Mouse (Mus musculus) cerebral cortex, adult 2 months (tissue): Measurements from ENCODE around the gene Gpr3.

Source experiments
- WGBS: fragments of 180-500 bp; shearing (Covaris S2); methylation state at CpG from one replicate; pipeline ENCODE4 v1.1.7; 2018; 5-methylcytosine and 5-hydroxymethylcytosine counted together

The Gpr3 gene

DNA sequence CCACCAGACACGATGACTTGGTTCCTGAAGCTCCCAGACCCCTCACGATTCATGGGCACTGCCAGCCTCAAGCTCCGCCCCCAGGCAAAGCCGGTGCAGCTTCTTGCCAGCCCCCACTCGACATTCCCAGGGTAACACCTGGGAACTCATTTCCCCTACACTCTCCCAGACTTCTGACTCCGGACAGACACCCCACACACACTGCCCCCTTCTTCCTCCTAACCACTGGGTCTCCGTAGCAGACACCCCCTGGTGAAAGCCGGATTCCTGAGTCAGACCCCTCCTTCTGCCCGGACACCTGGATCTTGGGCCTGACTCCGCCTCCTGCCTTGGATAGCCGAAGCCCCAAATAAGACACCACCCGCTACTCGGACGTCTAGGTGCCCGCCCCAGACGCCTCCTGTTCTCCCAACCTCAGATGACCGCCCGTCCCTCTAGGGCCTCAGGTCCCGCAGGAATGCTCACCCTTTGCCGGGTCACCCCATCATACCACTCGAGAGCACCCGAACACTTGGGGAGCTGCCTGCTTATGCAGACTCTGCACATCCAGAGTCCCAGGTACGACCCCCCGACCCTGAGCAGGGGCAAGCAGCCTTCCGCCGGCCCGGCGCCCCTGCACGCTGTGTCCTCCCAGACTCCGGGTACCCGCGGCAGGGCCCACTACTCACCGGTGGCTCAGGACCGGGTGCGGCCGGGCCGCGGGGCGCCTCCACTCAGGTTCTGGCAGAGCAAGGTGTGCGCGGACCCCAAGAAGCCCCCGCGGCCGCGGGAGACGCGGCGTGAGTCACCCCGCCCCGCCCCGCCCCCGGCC, at the start of gene Gpr3, which contains the start of gene Cd164l2:
Gene Gpr3, minus strand, starts transcription at position 786 of the 811 bp plus-strand sequence.
Gene Cd164l2, plus strand, starts transcription at position 381 of the 811 bp plus-strand sequence.
- WGBS: 2% methylated on average over 52 of the region's 52 CpGs

DNA sequence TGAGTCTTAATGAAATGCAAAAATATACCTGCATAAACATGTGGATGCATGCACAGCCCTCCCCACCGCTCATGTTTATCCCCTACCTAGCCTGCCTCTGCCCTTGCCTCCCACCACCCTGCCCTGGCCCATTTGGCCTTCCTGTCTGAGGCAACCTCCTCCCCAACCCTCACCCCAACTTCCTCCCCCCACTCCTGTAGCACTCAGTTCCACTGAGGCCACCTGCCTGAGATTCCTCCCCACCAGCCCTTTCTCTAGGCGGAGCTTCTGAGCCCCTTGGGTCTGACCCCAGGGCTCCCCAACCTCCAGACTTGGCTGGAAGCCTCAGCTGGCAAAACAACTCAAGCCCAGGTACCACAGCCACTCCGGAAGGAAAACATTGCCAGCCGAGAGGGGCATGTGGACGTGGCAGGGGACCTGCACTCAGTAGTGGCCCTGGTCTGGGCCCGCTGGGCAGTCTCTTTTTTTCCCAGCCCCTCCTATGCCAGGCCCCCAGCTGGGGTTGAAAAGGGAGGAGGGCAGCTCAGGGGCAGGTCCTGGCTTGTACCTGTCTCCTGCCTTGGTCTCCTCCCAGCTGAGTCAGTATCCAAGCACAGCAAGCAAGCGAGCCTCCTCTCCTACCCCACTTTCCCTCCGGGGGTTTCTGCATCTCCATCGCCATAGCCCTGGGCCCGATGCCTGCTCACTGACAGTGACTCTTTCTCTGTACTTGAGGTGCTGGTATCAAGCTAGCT, 49.5 kb upstream of the Gpr3 start:
- WGBS: 69% methylated on average over 10 of the region's 10 CpGs

DNA sequence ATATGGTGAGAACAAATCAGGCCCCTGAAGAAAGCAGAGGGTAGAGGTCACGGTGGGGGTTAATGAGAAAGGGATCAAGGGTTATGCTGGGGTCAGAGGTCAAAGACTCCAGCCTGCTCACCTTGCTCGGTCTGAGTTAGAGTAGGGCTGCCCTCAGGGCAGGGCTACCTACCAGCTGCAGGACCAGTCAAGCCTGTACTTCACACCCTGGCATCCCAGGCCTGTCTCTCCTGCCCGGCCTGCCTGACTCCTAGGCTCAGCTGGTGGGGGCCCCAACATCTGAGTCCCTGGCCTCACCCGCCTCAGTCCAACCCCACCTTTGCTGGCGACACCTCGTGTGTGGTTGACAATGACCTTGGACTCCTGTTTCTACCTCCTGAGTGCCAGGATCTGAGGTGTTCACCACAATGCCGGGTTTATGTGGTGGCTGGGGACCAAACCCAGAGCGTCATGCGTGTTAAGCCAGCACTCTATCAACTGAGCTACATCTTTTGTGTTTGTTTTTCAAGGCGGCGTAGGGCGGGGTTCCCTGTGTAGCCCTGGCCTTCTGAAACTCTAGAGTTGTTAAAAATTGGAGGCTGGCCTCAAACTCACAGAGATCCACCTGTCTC, 45.6 kb upstream of the Gpr3 start:
- 90% methylated on average over 12 of the region's 12 CpGs for WGBS

DNA sequence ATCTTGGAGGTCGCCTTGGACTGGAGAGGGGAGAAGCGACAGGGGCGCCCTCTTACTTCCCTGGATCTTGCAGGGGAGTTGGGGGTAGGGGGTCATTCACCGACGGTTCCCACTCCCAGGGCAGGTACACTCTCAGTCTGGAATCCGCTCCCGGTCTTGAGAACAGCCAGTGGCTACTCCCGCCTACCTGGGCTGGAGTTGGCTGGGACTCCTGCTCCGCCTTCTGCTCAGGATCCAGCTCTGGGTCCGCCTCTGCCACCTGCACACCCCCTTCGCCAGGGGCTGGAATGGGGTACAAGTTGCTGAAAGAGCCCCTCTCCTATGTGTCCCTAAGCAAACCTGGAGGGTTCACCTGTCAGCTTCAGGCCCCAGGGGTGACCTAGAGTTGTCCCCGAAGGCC, 44.9 kb upstream of the Gpr3 start:
- 54% methylated on average over 12 of the region's 12 CpGs for WGBS

DNA sequence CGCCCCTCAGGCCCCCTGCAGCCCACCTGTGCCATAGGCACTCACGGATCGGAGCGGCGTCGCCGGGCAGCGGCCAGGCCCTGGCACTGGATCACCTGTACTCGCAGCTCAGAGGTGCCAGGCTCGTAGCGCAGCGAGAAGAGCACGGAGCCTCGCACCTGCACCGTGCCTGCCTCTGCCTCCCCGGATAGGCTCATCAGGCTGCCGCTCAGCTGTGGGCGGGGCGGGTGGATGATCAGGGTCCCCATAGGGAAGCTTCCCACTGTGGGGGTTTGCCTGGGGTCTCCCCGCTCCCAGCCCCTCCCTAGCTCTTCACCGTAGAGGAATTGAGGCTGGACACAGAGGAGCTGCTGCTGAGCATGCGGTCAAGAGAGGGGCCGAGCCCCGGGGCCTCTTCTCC, 44.5 kb upstream of the Gpr3 start:
- 27% methylated on average over 24 of the region's 24 CpGs for WGBS

DNA sequence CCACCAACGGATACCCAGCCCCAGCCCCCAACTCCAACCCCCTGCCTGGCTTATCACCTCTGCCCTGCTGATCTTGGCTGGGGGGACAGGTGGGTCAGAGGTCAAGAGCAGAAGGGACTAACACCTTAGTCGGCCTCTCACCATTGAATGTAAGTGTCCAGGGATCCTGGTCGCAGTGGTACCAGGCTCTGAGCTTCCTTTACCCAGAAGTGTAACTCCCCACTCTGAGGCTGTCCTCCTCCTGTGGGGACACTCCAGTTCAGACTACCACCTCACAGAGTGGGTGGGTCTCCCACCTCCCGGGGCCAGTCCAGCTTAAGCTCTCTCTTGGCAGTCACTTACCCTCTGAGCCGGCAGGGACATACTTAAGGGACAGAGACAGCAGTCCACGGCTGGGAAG, 43.1 kb upstream of the Gpr3 start:
- WGBS: 74% methylated on average over 6 of the region's 6 CpGs

DNA sequence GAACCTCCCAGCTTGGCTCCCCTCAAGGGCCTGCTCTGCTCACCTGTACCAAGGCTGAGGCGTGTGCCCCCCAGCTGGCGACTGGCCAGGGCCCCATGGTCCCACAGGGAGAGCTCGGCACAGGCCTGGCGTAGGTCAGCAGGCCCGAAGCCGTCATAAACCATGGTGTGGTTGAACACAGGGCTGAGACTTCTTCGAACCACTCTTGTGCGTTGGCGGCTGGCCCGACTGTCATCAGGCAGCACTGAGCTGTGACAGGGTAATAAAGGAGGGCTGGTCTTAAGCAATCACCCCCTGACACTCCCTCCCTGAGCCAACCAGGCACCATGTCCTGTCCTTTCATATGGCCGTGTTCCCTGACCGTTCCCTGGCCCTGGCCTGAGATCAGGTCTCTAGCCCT, 41.1 kb upstream of the Gpr3 start:
- 88% methylated on average over 12 of the region's 12 CpGs for WGBS

DNA sequence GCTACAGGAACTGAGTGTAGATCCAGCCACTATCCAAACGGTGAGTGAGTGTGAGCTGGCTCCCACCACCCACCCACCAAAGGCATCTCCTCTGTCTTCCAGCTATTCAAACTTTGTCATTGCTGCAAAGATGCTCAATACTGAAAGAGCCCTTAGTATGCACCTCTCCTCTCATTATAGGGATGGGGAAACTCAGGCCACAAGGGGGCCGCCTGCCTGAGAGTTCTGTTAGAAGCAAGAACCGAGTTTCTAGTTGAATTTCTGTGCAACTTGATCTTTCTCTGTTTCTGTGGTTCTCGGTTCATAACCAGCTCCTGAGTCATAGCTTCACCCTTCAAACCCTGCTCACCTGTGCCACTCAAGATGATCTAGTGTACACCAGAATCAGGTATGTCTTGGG, 39.8 kb upstream of the Gpr3 start:
- 54% methylated on average over 4 of the region's 4 CpGs for WGBS

DNA sequence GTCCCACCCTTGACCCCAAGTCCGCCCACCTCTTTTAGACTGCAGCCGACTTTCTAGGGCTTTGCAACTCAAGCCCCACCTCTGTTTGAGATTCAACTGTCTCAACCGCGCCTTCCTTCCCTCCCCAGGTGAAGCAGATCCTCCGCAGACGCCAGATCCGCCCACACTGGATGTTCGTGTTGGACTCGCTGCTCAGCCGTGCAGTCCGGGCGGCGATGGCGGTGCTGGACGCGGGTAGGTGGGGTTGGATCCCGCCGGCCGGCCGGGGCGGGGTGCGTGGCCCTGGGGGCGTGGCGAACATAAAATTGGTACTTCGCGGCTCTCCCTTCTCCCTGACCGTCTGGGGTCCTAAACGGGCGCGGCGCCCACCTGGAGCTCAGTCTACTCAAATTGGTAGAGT, 38.9 kb upstream of the Gpr3 start:
- WGBS: 15% methylated on average over 31 of the region's 31 CpGs

DNA sequence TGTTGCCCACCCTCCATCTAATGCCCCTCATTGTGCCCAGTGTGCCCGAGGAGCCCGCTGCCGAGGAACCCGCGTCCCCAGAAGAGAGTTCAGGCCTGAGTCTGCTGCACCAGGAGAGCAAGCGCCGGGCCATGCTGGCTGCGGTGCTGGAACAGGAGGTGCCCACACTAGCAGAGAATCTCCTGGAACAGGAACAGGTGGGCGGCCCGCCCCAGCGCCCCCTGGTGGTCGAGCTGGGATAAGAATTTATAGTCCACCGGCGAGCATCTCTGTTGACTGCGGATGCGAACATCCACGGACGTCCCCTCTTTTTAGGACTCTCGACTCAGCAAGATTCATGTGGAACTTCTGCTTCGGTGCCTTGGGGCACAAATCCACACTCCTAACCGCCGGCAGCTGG, 38.3 kb upstream of the Gpr3 start:
- WGBS: 5% methylated on average over 22 of the region's 22 CpGs

DNA sequence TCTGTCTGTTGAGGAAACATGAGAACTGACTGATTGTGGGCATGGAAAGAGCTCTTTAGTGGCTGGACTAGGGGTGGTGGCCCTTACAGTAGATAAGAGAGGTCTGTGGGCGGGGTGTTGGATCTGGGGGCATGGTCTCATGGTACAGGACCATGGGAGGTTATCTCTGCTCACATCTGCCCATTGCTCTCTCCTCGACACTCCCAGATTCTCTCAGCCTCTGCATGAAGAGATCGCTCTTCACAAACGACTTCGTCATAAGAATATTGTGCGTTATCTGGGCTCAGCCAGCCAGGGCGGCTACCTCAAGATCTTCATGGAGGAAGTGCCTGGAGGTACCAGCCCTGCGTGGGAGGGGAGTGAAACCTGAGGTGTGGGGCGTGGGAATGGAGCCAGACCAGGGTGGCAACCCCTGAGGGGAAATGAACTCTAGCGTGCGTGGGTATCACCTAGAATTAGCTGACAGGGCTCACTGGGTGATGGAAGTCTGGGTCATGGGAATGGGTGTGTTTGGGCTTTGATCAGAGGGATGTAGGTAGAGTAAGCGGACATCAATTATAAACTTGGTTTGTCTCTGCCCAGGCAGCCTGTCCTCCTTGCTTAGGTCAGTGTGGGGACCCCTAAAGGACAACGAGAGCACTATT, 35.6 kb upstream of the Gpr3 start:
- WGBS: 78% methylated on average over 13 of the region's 13 CpGs

DNA sequence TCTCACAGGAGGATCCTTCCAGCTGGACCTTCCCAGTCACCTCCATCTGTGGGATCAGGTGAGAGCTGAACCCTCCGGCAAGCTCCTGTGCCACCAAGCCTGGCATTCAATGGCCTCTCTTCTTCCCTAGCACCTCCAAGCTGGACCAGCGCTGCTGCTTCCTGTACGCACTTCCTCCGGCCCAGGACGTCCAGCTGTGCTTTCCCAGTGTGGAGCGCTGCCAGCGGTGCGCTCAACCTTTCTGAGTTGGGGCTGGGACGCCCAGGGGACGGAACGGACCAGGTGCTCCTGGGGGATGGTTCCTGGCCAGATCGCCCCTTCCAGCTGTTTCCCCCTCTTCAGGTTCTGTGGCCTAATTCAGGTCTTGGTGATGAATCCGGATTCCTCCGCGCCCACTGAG, 34.7 kb upstream of the Gpr3 start:
- WGBS: 48% methylated on average over 15 of the region's 15 CpGs

DNA sequence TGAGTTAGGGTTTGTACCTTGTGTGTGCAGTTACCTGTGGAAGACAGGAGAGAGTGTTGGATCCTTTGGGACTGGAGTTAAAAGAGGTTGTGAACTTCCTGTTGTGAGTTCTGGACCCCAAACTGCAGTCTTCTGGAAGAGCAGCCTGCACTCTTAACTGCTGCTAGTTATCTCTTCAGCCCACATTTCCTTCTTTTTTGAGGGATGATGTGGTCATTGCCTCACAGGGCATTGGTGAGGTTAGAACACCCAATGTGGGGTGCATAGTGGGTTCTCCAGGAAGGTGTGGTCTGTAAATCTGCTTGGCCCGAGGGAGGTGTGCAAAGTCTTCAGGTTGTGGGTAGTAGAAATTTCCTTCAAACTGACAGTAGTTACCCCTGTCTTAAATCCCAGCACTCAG, 32.0 kb upstream of the Gpr3 start:
- 89% methylated on average over 1 of the region's 1 CpGs for WGBS

DNA sequence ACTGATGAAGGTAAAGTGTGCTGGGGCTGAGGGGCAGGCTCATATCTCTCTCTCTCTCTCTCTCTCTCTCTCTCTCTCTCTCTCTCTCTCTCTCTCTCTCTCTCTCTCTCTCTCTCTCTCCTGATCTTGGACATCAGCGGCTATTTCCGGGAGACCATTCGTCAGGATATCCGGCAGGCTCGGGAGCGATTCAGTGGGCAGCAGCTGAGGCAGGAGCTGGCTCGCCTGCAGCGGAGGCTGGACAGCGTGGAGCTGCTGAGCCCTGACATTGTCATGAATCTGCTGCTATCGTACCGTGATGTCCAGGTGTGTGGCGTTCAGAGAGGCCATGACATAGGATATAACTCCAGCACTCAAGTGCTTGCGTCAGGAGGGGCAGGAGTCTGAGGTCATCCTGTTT, 31.2 kb upstream of the Gpr3 start:
- 69% methylated on average over 13 of the region's 13 CpGs for WGBS

DNA sequence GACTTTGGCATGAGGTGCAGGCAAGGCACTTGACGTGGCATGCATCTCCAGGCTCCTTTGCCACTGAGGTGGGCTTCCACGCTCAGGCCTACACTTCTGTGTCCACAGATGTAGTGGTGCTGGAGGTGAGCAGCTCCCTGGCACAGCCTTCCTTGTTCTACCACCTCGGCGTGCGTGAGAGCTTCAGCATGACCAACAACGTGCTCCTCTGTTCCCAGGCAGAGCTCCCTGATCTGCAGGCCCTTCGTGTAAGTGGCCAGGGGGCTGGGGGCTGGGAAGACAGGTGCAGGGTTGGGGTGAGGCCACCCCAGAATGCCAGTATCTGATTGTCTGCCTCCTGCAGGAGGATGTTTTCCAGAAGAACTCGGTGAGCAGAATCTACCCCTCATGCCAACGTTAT, 30.4 kb upstream of the Gpr3 start:
- 78% methylated on average over 9 of the region's 9 CpGs for WGBS

DNA sequence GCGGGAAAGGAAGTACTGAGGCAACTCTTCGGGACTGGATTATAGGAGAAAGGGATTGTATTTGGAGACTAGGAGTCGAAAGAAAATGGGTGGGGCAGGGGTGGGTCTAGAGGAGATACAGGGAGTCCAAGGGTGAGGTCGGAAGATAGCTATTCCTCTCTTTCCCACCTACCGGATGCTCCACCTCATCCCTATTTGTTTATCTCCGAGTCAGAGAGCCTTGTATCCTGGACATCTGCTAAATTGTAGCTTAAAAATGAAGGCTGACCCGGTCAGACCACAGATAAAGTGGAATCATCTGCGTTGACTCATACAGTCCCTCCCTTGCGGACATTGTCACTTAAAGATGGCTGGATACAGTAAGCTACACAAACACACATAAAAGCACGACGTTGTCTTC, 29.6 kb upstream of the Gpr3 start:
- WGBS: 38% methylated on average over 11 of the region's 11 CpGs

DNA sequence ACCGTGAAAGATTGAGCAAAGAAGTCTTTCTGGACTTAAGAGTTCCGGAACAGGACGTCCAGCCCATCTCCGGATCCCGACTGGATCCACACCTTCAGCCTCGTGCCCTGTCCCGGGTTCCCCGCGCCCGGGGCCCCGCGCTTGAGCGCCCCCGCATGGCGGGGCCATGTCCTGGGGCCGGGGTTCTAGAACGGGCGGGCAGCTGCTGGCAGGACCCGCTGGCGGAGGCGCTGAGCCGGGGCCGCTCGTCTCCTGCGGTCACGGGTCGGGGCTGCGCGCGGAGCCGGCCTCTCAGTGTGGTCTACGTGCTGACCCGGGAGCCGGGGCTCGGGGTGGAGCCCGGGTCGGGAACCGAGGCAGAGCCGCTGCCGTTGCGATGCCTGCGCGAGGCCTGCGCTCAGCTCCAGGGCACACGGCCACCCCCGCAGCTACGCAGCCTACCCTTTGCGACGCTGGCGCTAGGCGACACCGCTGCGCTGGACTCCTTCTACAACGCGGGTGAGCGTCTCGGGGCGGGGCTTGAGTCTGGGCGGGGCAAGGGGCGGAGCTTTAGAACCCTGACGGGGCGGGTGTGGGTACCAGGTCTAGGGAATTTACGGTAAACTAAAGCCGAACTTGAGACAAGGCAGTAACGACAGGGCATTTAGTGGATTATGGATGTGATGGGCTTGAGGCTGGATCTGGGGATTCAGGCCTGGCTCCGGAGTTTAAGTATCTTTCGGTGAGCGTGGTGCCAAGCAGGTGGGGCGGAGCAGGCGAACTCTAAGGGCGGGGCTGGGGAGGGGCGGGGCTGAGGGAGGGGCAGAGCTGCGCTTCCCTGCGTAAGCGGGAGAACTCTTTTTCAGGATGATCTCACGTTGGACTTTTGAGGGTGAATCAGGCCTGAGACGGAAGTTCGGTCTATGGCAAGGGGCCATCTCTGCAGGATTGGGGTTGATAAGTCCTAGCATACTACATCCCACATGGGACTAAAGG, 28.9 kb upstream of the Gpr3 start:
- WGBS: 1% methylated on average over 78 of the region's 78 CpGs

DNA sequence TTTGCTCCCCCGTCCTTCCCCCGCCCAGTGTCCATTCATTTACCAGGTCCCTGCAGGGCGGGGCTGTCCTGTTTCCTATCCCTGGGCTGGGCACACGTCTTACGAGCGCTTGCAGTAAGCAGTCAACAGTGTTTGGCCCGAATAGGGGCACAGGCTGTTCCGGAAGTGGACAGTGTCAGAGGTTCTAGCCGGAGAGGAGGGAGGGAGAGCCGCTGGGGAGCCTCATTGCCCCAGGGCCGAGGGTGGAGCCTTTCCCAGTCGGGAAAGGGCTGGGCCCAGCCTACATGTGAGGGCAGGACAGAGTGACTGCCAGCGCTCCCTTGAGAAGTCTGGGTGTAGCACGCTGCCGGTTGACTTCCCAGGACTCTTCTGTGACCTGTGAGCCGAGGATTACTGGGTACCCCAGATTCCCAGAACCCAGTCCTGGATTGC, 28.2 kb upstream of the Gpr3 start, which contains the start of gene Map3k6:
Gene Map3k6, plus strand, starts transcription at position 329 of the 432 bp plus-strand sequence.
- 34% methylated on average over 16 of the region's 16 CpGs for WGBS

DNA sequence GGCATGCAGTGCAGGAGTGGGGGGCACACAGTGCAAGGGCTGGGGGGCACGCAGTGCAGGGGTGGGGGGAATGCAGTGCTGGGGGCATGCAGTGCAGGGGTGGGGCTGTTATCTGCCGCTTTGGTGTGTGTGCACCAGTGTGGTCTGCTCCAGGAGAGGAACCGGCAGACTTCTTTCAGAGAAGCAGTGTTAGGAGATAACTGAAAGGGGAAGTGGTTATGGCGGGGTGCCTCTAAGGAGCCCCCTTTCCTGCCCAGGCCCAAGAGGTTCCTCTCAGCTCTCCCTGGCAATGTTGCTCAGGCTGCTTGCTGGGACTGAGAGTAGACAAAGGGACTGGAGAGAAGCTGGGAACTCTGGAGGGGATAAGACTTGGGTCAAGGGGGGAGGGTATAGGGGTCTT, 25.6 kb upstream of the Gpr3 start:
- WGBS: 71% methylated on average over 4 of the region's 4 CpGs

DNA sequence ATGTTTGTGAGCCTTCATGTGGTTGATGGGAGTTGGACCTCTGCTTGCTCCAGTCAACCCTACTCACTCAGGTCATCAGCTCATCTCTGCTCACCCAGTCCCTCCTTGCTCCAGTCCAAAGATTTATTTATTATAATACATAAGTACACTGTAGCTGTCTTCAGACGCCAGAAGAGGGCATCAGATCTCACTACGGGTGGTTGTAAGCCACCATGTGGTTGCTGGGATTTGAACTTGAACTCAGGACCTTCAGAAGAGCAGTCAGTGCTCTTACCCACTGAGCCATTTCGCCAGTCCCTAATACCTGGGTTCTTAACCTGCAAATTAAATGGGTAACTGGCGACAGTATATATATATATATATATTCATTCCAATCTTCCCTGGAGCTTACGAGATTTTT, 23.1 kb upstream of the Gpr3 start:
- 82% methylated on average over 5 of the region's 5 CpGs for WGBS

DNA sequence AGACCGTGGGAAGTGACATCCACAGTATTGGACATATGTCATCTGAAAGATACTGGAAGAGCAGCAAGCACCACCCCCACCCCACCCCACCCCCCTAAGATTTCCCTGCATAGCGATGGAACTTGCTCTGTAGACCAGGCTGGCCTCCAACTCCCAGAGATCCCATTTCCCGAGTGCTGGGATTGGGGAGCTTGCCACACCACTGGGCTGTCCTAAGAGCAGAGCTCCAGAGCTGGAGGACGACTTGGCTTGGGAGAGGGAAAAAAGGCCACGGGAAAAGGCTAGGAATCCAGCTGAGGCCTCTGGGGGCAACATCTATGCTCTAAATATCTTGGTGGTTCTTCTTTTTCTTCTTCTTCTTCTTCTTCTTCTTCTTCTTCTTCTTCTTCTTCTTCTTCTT, 22.4 kb upstream of the Gpr3 start:
- 72% methylated on average over 5 of the region's 5 CpGs for WGBS
